Mouse (Mus musculus) erythroblast, embryonic 14.5 days (primary cell): ENCODE measurements around the gene Vgll3.

ENCODE experiments used
- GATA1 ChIP-seq: IDR thresholded peaks from 2 replicates; pipeline ENCODE4 v1.6.1; 2012; ENCODE audit warnings: low read length, inconsistent platforms, mixed read lengths
- TAL1 ChIP-seq: IDR thresholded peaks from 3 replicates; pipeline ENCODE4 v1.6.1; 2012; ENCODE audit warnings: low read length, inconsistent platforms, mixed read lengths

DNA sequence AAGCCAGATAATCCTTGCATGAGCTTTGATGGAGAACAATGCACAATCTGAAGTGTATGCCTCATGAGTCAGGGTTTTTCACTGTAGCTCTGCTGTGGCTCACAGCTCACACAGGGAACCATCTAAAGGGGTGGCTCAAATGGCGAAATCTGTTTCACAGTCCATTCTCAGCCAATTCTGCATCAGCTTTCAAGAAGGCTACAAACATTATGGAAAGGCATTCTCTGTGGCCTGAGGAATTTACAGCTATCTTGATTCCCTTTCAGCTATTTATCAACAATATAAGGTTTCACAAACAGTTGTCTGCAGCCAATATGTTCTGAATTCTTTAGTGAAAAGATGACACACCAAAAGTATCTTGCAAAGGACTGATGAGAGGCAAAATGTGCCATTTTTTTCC, 35.1 kb downstream of the Vgll3 start:
- TF ChIP-seq TAL1 = no peak
- TF ChIP-seq GATA1 = no peak
